Mouse (Mus musculus): ENCODE measurements around the gene Gm44502.

Gm44502 gene

DNA sequence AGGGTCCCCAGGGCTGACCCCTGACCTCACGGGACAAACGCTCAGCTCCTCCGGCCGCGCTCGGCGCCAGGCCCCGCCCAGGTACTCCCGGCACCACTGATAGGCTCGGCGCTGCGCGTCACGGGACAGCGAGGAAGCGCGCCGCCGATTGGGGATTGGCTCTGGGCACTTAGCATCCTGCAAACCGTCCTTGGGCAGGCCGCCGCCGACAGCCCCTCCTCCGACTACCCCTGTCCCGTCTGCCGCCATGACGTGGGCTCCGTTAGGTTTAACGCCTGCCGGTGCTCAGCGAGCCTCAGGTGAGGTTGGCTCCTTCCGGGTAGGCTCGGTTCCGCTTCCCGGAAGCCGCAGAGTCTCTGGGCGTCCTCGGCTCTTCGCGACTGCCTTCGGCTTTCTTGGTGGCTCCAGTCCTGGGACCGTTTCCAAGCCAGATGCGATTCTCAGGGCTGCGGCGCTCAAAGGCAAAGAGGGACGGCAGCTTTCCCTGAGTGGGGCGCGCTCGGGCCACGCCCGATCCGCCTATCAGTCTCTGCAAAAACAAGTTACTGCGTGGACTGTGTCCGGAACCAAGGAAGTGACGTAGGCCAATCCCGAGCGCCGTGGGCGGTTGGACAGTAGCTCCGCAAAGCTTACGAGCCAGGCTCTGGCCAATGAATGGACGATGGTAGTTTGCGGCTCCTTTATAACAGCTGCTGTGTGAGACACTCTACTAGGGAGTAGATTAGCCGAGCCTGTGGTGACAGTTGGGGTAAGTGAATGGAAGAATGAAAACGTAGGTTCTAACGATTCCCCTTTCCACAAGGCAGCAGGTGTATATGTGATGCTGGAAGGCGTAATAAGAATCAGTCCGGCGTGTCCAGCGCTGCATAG is at the start of gene Gm44502, which contains the start of the genes C730034F03Rik and Chkb:
Gene Gm44502, minus strand, starts transcription at position 345 of the 870 bp plus-strand sequence.
Gene C730034F03Rik, plus strand, starts transcription at position 238 of the 870 bp plus-strand sequence.
Gene Chkb, minus strand, starts transcription at position 557 of the 870 bp plus-strand sequence.
- peak; percentile 93 to 97 for DNase-seq

DNA sequence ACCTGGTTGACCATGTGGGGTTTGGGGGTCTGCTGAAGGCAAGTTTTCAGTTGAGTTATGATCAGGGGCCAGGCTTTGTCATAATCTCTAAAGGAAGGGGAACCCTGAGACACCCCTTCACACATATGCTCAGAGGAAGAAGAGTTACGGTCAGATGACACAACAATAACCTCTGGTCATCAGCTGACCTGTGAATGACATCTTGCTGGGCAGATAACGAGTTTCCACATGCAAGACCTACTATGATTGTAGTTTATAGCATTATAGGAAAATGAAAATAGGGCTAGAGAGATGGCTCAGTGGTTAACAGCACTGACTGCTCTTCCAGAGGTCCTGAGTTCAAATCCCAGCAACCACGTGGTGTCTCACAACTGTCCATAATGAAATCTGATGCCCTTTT is 49.1 kb upstream of the Gm44502 start:
- DNase-seq, result no peak

DNA sequence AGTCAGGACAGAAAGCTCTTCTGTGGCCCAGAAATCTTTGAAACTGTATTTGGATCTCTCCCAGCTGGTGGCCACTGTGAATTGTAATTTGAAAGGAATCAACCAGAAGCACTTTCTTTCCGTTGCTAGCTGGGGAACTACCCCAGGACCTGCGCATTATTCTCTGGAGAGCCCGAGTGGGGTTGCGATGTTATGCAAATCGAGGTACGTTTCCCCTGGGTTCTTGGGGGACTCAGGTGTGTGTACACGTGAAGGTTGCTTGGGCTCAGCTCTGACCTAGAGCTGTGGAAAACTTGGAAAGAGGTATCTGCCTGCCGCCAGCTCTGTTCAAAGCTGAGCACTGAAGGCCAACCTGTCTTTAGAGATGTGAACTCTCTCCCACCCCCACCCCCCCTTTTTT is 48.3 kb upstream of the Gm44502 start:
- no peak for DNase-seq

DNA sequence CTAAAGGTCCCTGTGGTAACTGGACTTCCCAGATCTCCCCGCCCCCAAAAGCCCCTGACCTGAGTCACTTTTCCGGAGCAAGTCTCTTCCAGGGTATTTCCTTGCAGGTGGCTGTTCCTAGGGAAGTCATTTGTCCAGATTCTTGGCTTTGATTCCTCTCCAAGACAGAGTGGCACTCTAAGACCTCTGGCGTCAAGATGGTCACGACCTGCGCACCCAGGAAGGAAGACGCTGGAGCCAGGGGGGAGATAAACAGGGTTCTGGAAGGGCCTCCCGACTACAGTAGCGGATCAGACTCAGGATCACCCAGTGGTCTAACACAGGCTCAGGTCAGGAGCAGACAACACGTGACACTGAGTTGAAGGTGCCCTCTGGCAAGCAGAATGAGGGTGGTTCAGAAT is 47.6 kb upstream of the Gm44502 start, which contains the start of gene Arsa:
Gene Arsa, minus strand, starts transcription at position 335 of the 401 bp plus-strand sequence.
- DNase-seq, result peak; percentile 72 to 84

DNA sequence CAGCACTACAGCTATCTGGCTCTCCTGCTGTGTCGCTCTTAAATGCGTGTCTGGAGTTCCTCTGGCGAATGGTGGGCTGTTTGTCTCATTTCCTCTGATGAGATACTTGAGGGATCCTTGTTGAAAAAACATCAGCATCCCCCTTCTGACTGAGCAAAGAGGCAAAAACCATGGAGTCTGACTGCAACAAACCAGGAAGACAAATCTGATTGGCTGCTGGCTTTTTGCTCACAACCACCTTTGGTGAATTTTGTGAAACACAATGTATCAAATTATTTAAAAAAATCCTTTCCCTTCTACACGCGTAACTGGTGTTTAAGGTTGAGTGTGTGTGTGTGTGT is 46.9 kb upstream of the Gm44502 start:
- no peak for DNase-seq

DNA sequence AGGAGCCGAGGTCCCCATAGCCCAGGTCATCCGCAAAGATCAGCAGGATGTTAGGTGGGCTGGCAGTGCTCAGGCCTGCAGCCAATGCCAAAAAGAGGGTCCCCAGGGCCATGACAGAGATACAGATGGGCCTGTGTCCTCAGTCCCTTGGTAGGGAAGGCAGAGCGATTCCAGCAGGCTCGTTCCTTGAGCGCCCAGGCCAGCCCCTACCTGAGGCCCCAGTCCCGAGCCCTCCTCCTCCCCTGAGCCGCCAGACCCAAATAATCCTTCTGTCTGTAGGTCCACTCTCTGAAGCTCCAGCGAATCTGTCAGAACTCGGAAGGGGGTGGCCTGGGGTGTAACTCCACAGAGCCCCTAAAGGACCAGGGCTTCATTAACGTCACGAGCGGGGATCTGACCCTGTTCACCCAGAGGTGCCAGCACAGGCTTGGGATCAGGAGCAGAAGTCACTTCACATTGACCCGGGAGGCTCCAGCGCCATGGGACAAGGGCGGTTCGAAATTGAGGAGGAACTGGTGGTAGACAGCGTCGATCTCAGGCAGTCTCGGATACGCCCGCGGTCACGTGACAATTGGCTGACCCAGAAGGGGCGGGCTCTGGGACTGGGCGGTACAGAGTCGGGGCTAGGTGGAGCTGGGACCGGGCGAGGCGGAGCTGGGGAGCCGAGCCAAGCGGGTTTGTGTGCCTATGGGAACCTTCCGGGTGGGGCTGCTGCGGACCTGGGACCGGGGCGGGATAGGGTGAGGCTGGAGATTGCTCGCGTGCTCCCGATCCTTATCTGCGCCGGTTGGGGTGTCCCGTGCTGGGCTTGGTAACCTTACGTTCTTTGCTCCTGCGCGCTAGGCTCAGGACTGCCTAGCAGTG is 46.3 kb upstream of the Gm44502 start:
- peak; percentile 97 for DNase-seq

DNA sequence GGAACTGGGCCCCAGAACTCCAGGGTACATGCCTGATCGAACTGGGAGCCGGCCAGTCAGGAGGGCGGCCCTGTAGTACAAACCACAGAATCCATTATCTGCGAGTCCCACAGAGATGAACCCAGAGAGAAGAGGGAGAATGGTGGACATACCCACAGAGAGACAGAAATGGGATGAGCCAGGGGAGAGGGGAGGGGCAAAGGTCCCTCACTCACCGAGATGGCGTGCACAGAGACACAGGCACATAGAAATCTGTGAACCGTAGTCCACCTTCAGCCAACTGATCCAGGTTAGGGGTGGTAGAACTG is 45.8 kb upstream of the Gm44502 start:
- no peak for DNase-seq

DNA sequence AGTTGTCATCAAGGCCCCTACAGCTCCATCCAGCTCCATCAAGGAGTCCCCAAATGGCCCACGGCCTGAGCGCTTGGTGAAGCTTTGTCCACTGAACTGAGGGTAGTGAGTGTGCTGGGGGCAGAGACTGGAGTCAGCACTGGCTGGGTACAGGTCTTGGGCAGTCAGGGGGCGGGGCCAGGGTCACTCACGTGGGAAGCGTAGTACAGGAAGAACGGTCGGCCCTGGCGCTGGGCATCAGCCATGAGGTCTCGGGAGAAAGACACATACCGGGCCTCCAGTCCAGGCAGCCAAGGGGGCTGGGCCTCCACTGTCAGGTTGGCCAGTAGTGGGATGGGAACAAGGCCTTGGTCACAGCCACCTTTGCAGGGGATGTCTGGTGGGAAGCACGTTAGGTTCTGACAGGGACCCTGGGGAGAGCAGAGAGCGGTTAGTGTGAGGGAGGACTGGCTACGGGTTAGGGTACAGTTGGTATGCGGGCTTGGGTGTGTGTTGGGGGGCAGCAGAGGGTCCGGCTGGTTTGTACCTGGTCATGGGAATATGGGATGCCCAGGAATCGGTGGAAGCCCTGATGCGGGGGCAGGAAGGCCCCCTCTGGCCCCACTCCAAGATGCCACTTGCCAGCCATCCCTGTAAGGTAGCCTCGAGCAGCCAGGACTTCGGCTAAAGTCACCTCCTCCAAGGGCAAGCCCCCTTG is 45.2 kb upstream of the Gm44502 start:
- peak in 1 of 2 experiments; percentile 51 for DNase-seq

DNA sequence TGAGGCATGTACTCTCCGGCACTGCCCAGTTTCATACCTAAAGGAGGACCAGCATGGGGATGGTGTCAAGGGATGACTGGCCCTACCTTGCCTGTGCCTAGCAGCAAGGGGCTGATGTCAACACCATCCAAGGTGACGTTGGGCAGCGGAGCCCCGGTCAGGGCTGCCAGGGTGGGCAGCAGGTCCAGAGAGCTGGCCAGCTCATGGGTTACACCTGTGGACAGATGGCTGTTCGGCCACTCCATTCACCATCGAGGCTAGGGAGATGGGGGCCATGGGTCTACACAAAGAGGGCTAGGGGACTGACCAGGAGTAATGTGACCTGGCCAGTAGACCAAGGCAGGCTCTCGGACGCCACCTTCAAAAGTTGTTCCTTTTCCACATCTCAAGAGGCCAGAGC is 44.4 kb upstream of the Gm44502 start:
- DNase-seq, result no peak

DNA sequence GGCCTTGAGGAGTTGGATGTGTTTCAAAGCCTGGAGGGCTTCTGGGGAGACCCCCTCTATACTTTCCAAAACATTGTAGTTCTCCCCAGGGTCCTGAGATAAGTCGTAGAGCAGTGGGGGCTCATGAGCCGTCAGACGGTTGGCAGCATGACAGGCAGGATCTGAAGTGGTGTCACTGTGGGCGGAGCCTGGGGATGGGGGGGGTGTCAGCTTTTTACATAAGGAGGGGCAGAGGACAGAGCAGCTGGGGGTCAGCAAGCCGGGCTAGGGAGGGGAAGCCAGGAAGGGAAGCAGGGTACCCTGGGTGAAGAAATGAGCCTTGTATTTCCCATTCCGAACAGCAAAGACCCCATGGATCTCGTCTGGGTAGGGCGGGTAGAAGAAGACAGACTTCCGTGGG is 43.9 kb upstream of the Gm44502 start:
- no peak for DNase-seq

DNA sequence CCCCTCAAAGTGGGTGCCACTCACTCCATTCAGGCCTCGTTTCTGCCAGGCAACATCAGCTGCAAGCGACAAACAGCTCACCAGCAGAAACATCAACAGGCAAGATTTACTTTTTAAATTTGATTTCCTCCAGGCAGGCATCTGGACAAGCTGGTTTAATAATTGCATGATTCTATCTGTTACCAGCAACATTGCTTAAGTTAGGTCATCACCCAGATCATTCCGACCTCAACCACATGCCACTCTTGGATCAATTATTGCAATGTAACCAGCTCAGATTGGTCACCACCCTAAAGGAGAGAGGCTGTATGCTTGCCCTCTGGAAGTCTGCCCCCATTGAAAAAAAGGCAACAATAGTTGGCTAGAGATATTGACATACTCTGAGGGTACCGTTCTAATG is 42.0 kb upstream of the Gm44502 start:
- no peak for DNase-seq

DNA sequence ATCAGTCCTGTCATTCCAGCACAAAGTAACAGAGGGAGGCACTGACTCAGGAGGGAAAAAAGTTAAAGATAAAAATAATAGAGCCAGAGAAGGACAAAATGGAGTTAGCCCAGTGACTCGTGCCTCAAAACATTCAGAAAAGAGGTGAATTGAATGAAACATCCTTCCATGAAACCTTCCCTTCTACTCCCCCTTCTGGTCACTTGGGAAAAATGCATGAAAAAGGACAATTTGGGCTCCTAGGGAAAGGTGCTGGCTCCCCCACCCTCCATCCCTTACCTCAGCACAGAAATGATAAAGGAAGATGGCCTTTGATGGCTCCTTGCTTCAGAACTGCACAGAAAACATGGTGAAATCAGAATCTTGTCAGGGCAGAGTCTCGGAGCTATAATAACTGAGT is 39.1 kb upstream of the Gm44502 start:
- no peak for DNase-seq

DNA sequence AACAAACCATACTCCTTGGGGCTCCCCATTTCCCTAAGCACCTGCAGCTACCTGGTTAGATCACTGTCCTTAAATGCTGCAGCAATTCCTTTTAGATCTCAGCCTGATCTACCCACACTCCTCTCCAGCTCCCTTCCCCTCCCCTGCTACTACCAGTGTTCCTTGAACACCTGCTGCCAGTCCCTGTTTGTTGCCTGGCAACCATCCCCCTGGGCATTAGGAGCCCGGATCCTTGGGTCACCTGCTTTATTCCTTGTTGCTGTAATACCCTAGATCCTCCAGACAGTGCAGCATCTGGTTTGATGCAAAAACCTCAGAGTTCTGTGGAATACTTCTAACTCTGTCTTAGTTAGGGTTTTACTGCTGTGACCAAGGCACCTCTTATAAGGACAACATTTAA is 35.6 kb upstream of the Gm44502 start:
- no peak for DNase-seq

DNA sequence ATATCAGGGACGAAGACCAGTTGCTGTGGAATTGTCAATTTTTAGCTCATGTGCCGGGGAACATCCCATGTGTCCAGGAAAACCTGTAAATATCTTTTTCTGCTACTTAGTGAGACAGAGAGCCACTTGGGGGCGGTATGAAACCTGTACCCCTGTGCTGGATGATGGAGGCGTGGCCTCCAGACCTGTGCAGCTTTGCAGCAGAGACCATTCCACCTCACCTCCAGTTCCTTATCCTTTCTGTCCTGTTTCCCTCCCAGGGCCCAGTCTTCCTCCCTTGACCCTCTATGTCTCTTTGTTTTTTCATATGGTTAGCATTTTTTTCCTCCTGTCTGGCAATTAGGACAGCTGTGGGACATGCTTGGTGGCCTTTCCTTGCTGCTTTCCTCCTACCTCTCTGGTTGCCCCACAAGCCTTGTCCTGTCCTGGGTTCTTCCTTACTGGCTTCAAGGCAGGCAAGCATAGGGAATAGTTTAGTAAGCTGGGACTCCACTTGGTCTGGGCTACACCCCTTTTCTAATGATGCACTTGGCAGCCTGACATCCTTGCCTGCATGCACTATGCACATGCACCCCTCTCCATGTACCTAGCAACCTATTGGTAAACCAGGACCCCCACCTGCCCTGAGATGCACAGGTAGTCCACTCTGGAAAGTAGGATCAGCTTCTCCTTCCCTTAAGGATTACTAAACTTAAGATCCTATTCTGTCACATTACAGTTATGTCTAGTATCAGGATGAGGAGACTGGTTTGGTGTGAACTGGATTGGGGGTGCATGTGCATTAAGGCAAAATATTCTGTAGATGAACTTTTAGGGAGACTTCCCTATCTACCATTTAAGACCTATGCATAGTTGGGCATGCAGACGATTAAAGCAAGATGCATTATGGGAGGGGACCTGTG is 34.1 kb upstream of the Gm44502 start:
- peak in 1 of 2 experiments; percentile 58 for DNase-seq

DNA sequence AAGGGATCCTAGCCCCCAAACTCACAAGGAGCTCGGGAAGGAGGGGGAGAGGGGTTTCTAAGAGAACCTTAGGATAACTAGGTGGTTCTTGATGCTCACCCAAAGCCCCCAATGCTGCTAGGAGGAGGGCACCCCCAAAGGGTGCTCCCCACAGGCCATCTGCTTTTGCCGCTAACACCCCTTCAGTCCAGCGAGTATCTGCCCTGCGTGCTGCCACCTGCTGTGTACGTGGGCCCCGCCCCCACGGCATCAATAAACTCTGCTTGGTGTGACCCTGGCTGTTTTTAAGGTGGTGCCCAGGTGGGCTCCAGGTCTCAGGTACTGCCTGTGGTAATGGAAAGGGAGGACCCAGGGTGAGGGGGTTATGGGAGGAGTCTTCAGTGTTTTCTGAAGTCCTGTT is 32.7 kb upstream of the Gm44502 start:
- no peak for DNase-seq

DNA sequence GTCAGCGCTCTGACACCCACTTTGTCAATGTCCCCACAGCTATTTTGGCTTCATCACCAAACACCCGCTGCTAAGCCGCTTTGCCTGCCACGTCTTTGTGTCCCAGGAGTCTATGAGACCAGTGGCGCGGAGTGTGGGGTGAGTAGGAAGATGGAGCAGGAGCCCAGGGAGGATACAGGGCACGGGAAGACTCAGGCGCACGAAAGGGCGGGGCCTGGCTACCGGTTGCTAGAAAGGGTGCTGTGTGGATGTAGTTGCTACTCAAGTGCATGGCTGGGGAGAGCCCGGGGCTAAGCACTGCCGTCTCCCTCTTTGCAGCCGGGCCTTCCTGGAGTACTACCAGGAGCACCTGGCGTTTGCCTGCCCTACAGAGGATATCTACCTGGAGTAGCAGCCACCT is 31.8 kb upstream of the Gm44502 start:
- no peak for DNase-seq

DNA sequence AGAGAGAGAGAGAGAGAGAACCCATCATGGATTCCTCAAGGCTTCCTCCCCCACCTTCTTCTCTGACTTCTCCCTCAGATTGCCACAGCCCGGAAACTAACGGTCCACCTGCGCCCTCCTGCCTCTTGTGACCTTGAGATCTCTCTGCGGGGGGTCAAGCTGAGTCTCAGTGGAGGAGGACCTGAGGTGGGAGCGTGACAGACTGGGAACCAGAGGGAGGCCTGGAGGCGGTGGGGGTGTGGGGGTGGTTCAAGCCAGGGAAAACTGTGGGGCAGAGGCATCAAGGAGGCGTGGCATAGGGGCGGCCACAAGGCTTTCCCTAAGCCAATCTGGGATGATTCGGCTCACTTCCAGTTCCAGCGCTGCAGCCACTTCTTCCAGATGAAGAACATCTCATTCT is 30.8 kb upstream of the Gm44502 start:
- no peak for DNase-seq

DNA sequence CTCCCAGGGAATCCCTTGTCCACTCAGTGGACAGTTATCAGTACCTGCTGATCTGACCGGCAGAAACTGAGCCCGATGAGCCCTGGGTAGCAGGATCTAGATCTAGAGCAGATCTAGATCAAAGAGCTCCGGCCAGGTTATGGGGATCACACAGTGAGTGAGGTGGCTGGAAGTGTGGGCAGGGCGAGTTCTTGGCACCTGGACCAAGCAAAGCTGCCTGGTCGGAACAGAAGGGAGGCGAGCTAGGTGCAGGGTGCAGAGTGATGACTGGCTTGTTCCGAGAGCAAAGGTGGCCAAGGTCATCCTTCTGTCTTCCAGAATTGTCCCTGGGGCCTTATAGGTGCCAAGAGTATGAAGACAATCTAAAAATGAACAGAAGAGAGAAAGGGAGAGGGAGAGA is 30.3 kb upstream of the Gm44502 start:
- no peak for DNase-seq

DNA sequence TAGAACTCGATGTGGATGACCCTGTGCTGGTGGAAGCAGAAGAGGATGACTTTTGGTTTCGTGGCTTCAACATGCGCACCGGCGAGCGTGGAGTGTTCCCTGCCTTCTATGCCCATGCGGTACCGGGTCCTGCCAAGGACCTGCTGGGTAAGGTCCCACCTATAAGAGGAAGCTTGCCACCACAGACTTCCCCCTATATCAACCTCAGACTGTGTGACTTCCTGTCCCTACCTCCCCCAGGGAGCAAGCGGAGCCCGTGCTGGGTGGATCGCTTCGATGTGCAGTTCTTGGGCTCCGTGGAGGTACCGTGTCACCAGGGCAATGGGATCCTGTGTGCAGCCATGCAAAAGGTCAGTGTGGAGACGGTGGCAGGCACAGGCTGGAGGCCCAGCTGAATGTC is 29.4 kb upstream of the Gm44502 start:
- no peak for DNase-seq

DNA sequence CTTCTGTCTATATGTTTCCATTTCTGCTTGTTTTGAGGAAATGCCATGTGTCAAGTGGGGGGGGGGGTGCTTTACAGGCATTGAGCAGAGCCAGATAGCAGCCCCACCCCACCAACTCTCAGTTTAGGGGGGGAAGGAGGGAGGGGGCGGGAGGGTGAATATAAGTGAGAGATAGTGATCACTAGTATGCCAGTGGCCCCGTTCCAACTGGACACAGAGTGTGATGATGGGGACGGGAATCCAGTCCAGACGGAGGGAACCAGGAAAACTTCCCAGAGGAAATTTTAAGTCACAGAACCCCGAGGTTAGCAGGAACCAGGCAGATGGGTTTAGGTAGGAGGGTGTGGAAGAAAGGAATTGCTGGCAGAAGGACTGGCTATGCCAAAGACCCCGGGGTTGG is 26.1 kb upstream of the Gm44502 start:
- no peak for DNase-seq

DNA sequence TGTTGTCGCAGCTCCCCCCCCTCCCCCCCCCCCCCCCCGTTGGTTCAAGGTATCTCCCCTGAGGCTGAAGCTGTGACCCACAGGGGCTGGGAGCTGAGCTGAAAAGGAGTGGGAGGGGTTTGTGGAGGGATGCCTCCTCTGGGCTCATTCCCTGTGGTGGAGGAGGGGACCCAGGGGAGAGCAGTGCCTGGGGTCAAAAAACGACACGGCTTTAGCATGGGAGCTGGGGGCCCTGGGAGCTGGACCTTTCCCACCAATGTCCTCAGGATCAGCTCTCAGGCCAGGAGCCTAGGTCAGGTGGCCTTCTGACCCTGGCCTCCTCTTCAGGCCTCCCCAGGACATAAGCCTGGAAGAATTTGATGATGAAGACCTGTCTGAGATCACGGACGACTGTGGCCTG is 25.4 kb upstream of the Gm44502 start:
- no peak for DNase-seq

DNA sequence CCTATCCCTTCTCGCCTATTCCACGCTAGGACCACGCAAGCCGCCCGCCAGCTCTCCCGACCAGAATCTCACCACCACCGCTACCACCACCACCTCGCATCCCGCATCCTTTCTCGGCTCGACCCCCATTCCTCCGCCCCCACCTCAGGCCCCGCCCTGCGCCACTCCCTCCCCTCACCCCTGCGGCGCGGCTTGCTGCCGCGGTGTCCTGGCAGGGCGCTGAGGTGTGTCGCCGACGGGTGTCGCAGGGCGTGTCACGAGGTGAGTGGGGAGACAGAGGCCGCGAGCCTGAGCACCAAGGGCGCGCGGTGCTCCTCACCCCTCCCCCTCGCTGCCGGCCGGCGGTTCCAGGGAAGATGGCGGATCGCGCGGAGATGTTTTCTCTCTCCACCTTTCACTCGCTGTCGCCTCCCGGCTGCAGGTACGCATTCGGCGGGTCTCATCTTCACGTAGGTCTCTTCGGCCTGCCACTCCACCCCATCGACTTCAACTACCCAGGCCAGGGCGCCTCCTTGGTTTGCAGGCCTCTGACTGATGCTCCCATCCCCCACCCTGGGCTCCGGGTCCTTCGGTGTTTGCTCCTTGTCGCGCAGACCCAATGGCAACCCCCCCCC is 24.5 kb upstream of the Gm44502 start, which contains the start of gene Mapk8ip2:
Gene Mapk8ip2, plus strand, starts transcription at position 49 of the 614 bp plus-strand sequence.
- no peak for DNase-seq
